Mouse (Mus musculus) mouse trophoblast stem cell (cell line): Measurements from ENCODE around the gene Ccdc9b.

Source experiments
- in situ Hi-C, 2 experiments: fragments of 300-500 bp; cut with MseI, MboI; formaldehyde crosslinking; loops; 2 replicates in 1 of 2; 3 replicates in 1 of 2; pipeline ENCODE4 v1.15.1; 2025

Gene Ccdc9b

GRCm38 (mm10) chr2:118778418-118778817 is 16.0 kb upstream of the Ccdc9b start:
- in situ Hi-C loops, result no loop called here

- in situ Hi-C loops, result no loop called here
These were observed 13.8 kb upstream of the Ccdc9b start for GRCm38 (mm10) chr2:118776295-118776694.

DNA sequence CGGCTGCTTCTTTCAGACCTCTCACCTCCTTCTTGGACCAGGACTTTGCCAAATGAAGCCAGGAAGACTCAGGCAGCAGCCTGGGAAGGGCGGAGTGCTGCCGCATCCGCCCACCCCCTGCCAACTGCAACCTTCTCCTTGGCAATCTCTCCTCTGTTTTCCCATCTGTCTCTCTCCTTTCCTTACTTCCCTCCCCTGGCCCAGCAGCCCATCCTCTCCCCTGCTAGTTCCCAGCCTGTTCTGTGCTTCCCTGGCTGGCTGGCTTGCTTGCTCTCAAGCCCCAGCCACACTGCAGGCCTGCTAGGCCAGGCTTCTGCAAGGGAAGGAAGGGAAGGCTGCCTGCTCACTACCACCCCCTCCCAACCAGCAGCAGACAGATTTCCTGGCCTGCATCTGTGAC is 13.4 kb upstream of the Ccdc9b start:
- in situ Hi-C loops, result no loop called here

GRCm38 (mm10) chr2:118775396-118775795 is 12.9 kb upstream of the Ccdc9b start:
- in situ Hi-C loops, result no loop called here

GRCm38 (mm10) chr2:118774536-118774935 is 12.1 kb upstream of the Ccdc9b start:
- in situ Hi-C loops, result no loop called here

DNA sequence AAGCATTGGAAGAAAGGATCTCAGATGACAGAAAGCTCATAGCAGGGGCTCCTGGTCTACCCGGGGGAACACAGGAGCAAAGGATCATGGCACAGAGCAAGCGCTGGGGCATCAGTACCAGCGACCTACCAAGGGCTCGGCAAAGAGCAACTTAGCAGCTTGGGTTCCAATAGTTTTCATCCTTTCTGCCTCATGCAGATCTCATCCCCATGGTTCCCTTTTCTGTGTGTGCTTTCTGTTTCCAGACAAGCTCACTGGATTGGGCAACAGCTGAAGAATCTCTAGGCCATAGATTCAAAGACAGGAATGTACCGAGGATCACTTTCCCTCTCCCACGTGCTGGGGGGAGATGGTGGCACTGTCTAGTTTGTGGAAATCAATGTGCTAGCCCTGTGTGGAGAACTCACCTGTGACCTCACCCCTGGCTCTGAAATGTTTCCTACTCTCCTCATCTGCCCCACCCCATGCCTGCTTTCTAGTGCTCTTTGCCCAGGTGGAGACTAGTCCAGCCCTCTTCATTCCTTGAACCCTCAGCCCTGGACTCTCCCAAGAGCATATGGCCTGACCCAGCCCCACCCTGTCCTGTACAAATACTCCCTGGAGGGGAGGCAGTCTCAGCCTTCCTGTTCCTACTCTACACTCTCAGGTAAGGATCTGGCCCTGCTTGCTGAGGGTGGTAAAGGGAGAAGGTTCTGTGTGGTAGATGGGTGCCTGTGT is 9.9 kb upstream of the Ccdc9b start, which contains the start of gene Phgr1:
Phgr1 (plus strand) TSS at position 612 of the 717 bp plus-strand sequence.
- in situ Hi-C loops, result no loop called here

GRCm38 (mm10) chr2:118766041-118767033 is 3.9 kb upstream of the Ccdc9b start:
- in situ Hi-C loops, result loop anchor here (10.0 kb wide), 1 partner anchor 118 kb away; no protein-coding TSS in a partner anchor

- in situ Hi-C loops, result loop anchor here (10.0 kb wide), 1 partner anchor 120 kb away; no protein-coding TSS in a partner anchor
These were observed 2.4 kb upstream of the Ccdc9b start for GRCm38 (mm10) chr2:118764875-118765274.

GRCm38 (mm10) chr2:118764094-118764831 is 1.8 kb upstream of the Ccdc9b start:
- in situ Hi-C loops, result loop anchor here (10.0 kb wide), 1 partner anchor 121 kb away; no protein-coding TSS in a partner anchor

- in situ Hi-C loops, result loop anchor here (10.0 kb wide), 1 partner anchor 121 kb away; no protein-coding TSS in a partner anchor
These were observed 1.0 kb upstream of the Ccdc9b start for GRCm38 (mm10) chr2:118763469-118763868.

DNA sequence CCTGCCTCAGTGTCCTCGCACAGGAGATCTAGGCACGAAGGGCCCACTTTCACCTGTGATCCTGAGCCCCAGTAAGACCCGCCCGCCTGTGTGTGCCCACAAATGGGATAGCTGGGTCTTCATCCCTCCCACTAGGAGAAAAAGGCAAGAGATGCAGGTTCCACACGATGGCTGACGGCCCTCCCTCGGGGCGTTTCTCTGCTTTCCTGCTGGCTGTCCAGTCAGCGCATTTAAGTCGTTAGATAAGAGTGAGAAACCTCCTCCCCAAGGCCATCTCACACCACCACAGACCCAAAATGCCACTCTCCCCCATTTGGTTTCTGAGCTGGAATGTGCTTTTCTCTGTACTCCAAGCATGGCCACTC is 305 bp upstream of the Ccdc9b start:
- in situ Hi-C loops, result loop anchor here (10.0 kb wide), 1 partner anchor 122 kb away; no protein-coding TSS in a partner anchor

- in situ Hi-C loops, result loop anchor here (10.0 kb wide), 1 partner anchor 123 kb away; no protein-coding TSS in a partner anchor
These were observed 1.1 kb downstream of the Ccdc9b start for GRCm38 (mm10) chr2:118761358-118761757.

DNA sequence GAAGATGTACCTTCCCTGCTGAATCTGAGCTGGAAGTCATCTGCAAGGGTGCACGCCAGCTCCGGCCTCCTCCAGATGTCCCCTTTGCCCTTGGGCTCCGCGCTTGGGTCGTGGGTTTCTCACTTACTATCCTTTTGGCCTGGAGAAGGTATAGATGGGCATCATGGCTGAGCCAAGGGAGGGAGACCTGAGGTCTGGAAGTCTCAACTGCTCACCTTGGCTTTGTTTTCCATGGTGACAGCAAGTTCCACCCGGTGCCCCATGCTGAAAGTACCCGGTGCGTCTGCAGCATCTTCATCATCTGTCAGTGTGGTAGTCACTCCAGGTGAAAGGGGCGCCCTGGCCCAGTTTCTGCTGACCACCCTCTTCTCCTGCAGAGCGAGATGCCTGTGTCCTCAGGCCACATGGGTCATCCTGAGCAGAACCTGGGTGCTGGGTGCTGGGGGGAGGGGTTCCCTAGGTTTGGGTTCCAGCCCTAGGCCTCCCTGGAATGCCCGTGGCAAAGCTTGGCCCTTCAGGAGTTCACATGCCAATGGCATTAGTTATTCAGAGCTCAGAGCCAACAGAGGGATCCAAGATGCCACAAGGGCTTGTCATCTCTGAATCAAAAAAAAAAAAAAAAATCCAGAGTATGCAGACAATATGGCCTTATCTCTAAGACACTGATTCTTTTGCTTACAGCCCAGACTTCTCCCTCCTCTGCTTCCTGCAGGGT is 2.0 kb downstream of the Ccdc9b start:
- in situ Hi-C loops, result loop anchor here (10.0 kb wide), 1 partner anchor 124 kb away; no protein-coding TSS in a partner anchor

DNA sequence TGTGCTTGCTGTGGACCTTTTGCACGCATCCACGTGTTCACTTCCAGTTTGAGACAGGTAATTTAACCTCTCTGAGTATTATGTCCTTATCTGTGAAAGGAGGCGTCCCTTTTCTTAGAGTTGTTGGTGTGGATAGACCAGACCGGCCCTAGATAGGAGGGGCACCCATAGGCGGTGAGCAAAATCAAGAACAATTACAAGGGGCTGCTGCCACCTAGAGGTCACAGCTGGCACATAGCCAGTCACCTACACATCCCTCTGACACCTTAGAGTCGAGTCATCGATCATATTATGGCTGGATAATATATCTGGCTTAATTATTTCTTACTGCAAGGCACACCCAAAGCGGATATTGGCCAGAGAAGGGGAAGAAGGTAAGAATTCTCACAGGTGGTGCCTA is 2.6 kb downstream of the Ccdc9b start:
- in situ Hi-C loops, result loop anchor here (10.0 kb wide), 1 partner anchor 125 kb away; no protein-coding TSS in a partner anchor

GRCm38 (mm10) chr2:118756103-118756502 is 6.4 kb downstream of the Ccdc9b start:
- in situ Hi-C loops, result no loop called here

- in situ Hi-C loops, result no loop called here
These were observed 7.1 kb downstream of the Ccdc9b start for GRCm38 (mm10) chr2:118755407-118755806.

DNA sequence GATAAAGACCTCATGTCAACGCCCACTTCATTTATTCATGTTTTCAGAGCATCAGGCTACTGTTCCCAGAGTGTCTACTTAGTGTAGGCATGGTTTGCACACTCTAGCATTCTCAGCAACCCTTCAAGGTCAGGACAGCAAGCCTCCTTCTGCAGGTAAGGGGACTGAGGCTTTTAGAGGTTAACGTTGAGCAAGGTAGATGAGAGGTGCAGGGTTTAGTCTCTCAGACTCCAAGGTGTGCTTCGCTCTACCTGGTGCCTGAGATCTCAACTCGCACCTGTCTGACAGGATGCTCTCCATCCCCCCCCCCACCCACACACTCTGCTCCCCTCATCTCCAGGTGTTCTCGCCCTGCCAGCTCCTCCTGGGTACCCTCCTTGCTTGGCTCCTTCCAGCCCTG is 8.3 kb downstream of the Ccdc9b start:
- in situ Hi-C loops, result no loop called here

- in situ Hi-C loops, result no loop called here
These were observed 9.7 kb downstream of the Ccdc9b start for GRCm38 (mm10) chr2:118752792-118753108.

DNA sequence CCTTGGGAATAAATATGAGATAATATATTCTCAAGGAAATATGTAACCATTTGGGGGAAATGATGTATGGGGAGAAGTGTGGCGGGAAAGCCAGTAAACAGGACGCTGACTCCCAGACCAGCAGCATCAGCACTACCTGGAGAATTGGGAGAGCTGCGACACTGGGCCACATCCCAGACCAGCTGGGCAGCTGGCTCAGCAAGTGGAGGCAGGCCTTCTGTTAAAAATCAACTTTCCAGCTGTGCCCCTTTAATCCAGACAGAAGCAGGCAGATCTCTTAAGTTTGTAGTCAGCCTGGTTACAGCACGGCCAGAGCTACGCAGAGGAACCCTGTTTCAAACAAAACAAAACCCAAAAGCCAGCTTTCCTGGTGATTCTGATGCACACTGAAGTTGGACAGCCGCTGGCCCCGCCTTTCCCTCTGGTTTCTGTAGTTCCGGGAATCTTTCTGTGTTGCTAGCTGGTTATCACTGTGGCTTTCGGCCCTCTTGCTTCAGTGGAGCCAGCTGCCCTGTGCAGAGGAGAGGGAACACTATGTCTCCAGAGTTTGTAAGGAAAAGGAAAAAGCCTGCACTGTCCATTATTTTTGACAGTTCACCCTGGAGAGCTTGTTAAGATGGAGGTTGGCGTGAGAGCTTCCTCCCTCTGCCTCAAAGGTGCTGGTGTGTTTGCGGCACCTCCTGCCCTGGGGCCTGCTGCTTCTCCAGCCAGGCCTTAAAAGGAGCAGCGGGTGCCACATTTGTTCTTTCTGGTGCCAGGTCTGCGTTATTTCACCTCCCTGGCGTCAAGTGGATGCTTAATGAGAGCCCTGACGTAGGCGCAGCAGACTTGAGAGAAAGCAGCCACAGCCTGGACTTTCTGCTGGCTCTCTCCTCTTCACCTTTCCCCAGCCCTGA is 10.3 kb downstream of the Ccdc9b start:
- in situ Hi-C loops, result no loop called here

GRCm38 (mm10) chr2:118750476-118750875 is 12.0 kb downstream of the Ccdc9b start:
- in situ Hi-C loops, result no loop called here
